In genomic region chr5:35672581-35672980, GRCm38 (mm10) we compare ENCODE assay signal across 9 mouse cellular contexts. TPM values are rescaled to one million over a fixed set of nuclear protein-coding genes. Genes with fewer than 3 reads are reported as not detected.
DNase-seq lines count a peak whose midpoint lies in the region; ATAC-seq and TF ChIP-seq lines count a peak whose summit lies in the region.
"Had no signal": no experiment of that assay in that cellular context is flagged by ENCODE, and none has a peak within 500 bp of the region (broad histone marks: within the 10 kb centered on the region; RNA-seq: fewer than 3 reads in every experiment).

No protein-coding gene starts in this region.

- H3K4me3 ChIP-seq in heart, embryonic 13.5 days = no peak overlapping the region
- H3K4me3 ChIP-seq in lung, postnatal 0 days (ENCODE audit: low read depth, low read length) = no peak overlapping the region
- H3K4me3 ChIP-seq in hindbrain, embryonic 14.5 days (replicated peaks; ENCODE audit: low read length) = no peak overlapping the region
- no peak overlapping the region for H3K4me3 ChIP-seq in small intestine, adult 2 months (ENCODE audit: low read depth, low read length)

- no peak for TF ChIP-seq POLR2A in small intestine, adult 2 months (IDR thresholded peaks at IDR 0.05; ENCODE audit: low read depth, low read length)

- peak overlapping the region; percentile 83 for H3K27ac ChIP-seq in heart, embryonic 13.5 days (replicated peaks)
- peak overlapping the region; percentile 79 for H3K27ac ChIP-seq in lung, postnatal 0 days (ENCODE audit: low read length)
- H3K27ac ChIP-seq in hindbrain, embryonic 14.5 days = 0 out of 2 replicates have a peak overlapping the region, but pooled peaks have one; percentile 26
- 0 out of 2 replicates have a peak overlapping the region, but pooled peaks have one; percentile 30 for H3K27ac ChIP-seq in small intestine, adult 2 months (ENCODE audit: insufficient read depth, low read depth, low read length)

- H3K9ac ChIP-seq in heart, embryonic 13.5 days = peak overlapping the region; percentile 54; the same call in 1 of the 2 replicates
- no peak overlapping the region for H3K9ac ChIP-seq in lung, postnatal 0 days (replicated peaks; ENCODE audit: low read depth)
- H3K9ac ChIP-seq in hindbrain, embryonic 14.5 days = no peak overlapping the region

- H3K27me3 ChIP-seq in heart, embryonic 13.5 days (replicated peaks) = peaks cover 17% of the 10 kb centered on the region
- H3K27me3 ChIP-seq in lung, postnatal 0 days (replicated peaks; ENCODE audit: insufficient read depth, low read length) = 0 out of 2 replicates have a peak, but pooled peaks cover 4% of the 10 kb centered on the region
- H3K27me3 ChIP-seq in hindbrain, embryonic 14.5 days (ENCODE audit: control insufficient read depth, insufficient read depth, low read length) = peaks cover 6% of the 10 kb centered on the region
- H3K27me3 ChIP-seq in small intestine, adult 2 months (ENCODE audit: control insufficient read depth, insufficient read depth, low read length) = no peaks in the 10 kb centered on the region

- no peaks in the 10 kb centered on the region for H3K36me3 ChIP-seq in heart, embryonic 13.5 days
- no peaks in the 10 kb centered on the region for H3K36me3 ChIP-seq in lung, postnatal 0 days (ENCODE audit: insufficient read depth, low read length)
- no peaks in the 10 kb centered on the region for H3K36me3 ChIP-seq in hindbrain, embryonic 14.5 days (replicated peaks; ENCODE audit: control insufficient read depth, insufficient read depth)
- H3K36me3 ChIP-seq in small intestine, adult 2 months (ENCODE audit: control insufficient read depth, insufficient read depth, low read length) = no peaks in the 10 kb centered on the region

- WGBS in heart, embryonic 13.5 days = 64% methylated on average over 1 of the region's 1 CpGs
- WGBS in lung, postnatal 0 days = 82% methylated on average over 1 of the region's 1 CpGs
- WGBS in hindbrain, embryonic 14.5 days = 50% methylated on average over 1 of the region's 1 CpGs
- WGBS in small intestine, adult 2 months = 70% methylated on average over 1 of the region's 1 CpGs

- no peak for TF ChIP-seq CTCF in lung, postnatal 0 days (IDR thresholded peaks at IDR 0.05)
- no peak for TF ChIP-seq CTCF in small intestine, adult 2 months (IDR thresholded peaks at IDR 0.05; ENCODE audit: extremely low read depth, insufficient read length, insufficient replicate concordance, low read depth, low read length)

- ATAC-seq in heart, embryonic 13.5 days (ENCODE audit: extremely low read depth, insufficient number of reproducible peaks, low FRiP score, low TSS enrichment) = no peak
- ATAC-seq in lung, postnatal 0 days = no peak
- ATAC-seq in hindbrain, embryonic 14.5 days (ENCODE audit: low FRiP score) = no peak
- ATAC-seq in frontal cortex, adult (ENCODE audit: low TSS enrichment) = no peak
- ATAC-seq: CD4-positive, CD25-positive, alpha-beta regulatory T cell, adult 4 months had no signal

- DNase-seq in heart, adult 9 months (ENCODE audit: low spot score in 2 of 2) = no peak
- DNase-seq in lung, postnatal 0 days (ENCODE audit: low spot score) = no peak
- DNase-seq in lung, postnatal 4 days = no peak
- no peak for DNase-seq in hindbrain, embryonic 14.5 days (ENCODE audit: low spot score)
- no peak for DNase-seq in cerebellum, adult 11 months

- H3K4me1 ChIP-seq in heart, embryonic 13.5 days = peaks cover 61% of the 10 kb centered on the region
- H3K4me1 ChIP-seq in lung, postnatal 0 days (ENCODE audit: insufficient read depth, low read depth, low read length) = peaks cover 32% of the 10 kb centered on the region; the same call in 1 of the 2 replicates
- peaks cover 10% of the 10 kb centered on the region; the same call in 1 of the 2 replicates for H3K4me1 ChIP-seq in hindbrain, embryonic 14.5 days (replicated peaks; ENCODE audit: control insufficient read depth, insufficient read depth, low read length)
- H3K4me1 ChIP-seq in small intestine, adult 2 months (ENCODE audit: control insufficient read depth, insufficient read depth, insufficient read length, low read length) = peaks cover 27% of the 10 kb centered on the region

- TF ChIP-seq EP300 in lung, postnatal 0 days (IDR thresholded peaks at IDR 0.05) = no peak

- H3K9me3 ChIP-seq in heart, embryonic 13.5 days = no peaks in the 10 kb centered on the region
- no peaks in the 10 kb centered on the region for H3K9me3 ChIP-seq in lung, postnatal 0 days (ENCODE audit: low read length)
- no peaks in the 10 kb centered on the region for H3K9me3 ChIP-seq in hindbrain, embryonic 14.5 days (ENCODE audit: control insufficient read depth, low read length)

- H3K4me2 ChIP-seq in heart, embryonic 13.5 days = no peak overlapping the region
- no peak overlapping the region for H3K4me2 ChIP-seq in lung, postnatal 0 days (replicated peaks; ENCODE audit: low read depth, low read length)
- H3K4me2 ChIP-seq in hindbrain, embryonic 14.5 days (replicated peaks) = no peak overlapping the region

RNA-seq across cellular contexts. Expression of gene Htra3, which starts 7.0 kb away (rescaled TPM):
- polyA plus RNA-seq in heart, embryonic 13.5 days (2015; fragmentation: Nextera tagmentation; extraction: Ambion mirVana) = 6.3 and 7.2 TPM in 2 replicates
- polyA plus RNA-seq in lung, postnatal 0 days (2015; fragmentation: Nextera tagmentation; extraction: Ambion mirVana) = 35.7 and 40.5 TPM in 2 replicates
- polyA plus RNA-seq in hindbrain, embryonic 14.5 days (2014; fragmentation: Nextera tagmentation; extraction: Ambion mirVana) = 17.2 and 18.1 TPM in 2 replicates
- 63.6 and 72.1 TPM in 2 replicates for polyA plus RNA-seq in small intestine, adult 2 months (2012; rRNA removed)
- polyA plus RNA-seq: CD4-positive, CD25-positive, alpha-beta regulatory T cell, adult 4 months had no signal

Comparison
In these comparisons a context has a peak if more than half of its experiments do, and no peak if none do; other contexts are left out.
1. H3K27ac ChIP-seq: peak in every context shown above with its lines; median percentile 83 in heart, embryonic 13.5 days; 79 in lung, postnatal 0 days; 30 in small intestine, adult 2 months; 26 in hindbrain, embryonic 14.5 days.